Mouse (Mus musculus): ENCODE results near the gene Arhgap31. TPM values are rescaled to one million over a fixed set of nuclear protein-coding genes. Genes with fewer than 3 reads are reported as not detected.

The Arhgap31 gene
- polyA plus RNA-seq, 1 experiment from 2014 or later: 23.9 TPM

- peaks cover 46% of the 10 kb centered on the region for H3K4me1 ChIP-seq (replicated peaks; ENCODE audit: control insufficient read depth, insufficient read depth, low read length)
- ATAC-seq (ENCODE audit: low read depth): peak; percentile 27; the same call in 1 of the 2 replicates
- H3K4me3 ChIP-seq (ENCODE audit: low read length): no peak overlapping the region
- WGBS: 60% methylated on average over 10 of the region's 10 CpGs
- no peaks in the 10 kb centered on the region for H3K36me3 ChIP-seq (ENCODE audit: control insufficient read depth, insufficient read depth, low read length)
- H3K27me3 ChIP-seq (ENCODE audit: control insufficient read depth, insufficient read depth, low read depth, low read length): no peaks in the 10 kb centered on the region
- H3K9me3 ChIP-seq (ENCODE audit: control insufficient read depth, low read length): no peaks in the 10 kb centered on the region
- no peak overlapping the region for H3K4me2 ChIP-seq (ENCODE audit: low read depth, low read length)
- peak overlapping the region; percentile 76 for H3K27ac ChIP-seq (ENCODE audit: low read length)
- no peak overlapping the region for H3K9ac ChIP-seq (ENCODE audit: low read length)
These were observed 61.3 kb downstream of the Arhgap31 start for GRCm38 (mm10) chr16:38651721-38652231.

- Histone ChIP-seq H3K36me3 (ENCODE audit: control insufficient read depth, insufficient read depth, low read length) (no peaks in the 10 kb centered on the region), H3K9ac (ENCODE audit: low read length) (no peak overlapping the region), H3K4me2 (ENCODE audit: low read depth, low read length) (no peak overlapping the region), H3K27ac (ENCODE audit: low read length) (peak overlapping the region; percentile 1), H3K9me3 (ENCODE audit: control insufficient read depth, low read length) (no peaks in the 10 kb centered on the region), H3K27me3 (ENCODE audit: control insufficient read depth, insufficient read depth, low read depth, low read length) (no peaks in the 10 kb centered on the region), H3K4me1 (replicated peaks; ENCODE audit: control insufficient read depth, insufficient read depth, low read length) (peaks cover 46% of the 10 kb centered on the region), H3K4me3 (ENCODE audit: low read length) (no peak overlapping the region)
- 81% methylated on average over 12 of the region's 12 CpGs for WGBS
- ATAC-seq (ENCODE audit: low read depth): no peak
These were observed 61.8 kb downstream of the Arhgap31 start for GRCm38 (mm10) chr16:38651306-38651705.

- Histone ChIP-seq H3K9ac (ENCODE audit: low read length) (peak overlapping the region; percentile 3; the same call in 1 of the 2 replicates), H3K4me2 (ENCODE audit: low read depth, low read length) (peak overlapping the region; percentile 36), H3K4me1 (replicated peaks; ENCODE audit: control insufficient read depth, insufficient read depth, low read length) (peaks cover 41% of the 10 kb centered on the region), H3K4me3 (ENCODE audit: low read length) (no peak overlapping the region), H3K9me3 (ENCODE audit: control insufficient read depth, low read length) (no peaks in the 10 kb centered on the region), H3K27me3 (ENCODE audit: control insufficient read depth, insufficient read depth, low read depth, low read length) (no peaks in the 10 kb centered on the region), H3K27ac (ENCODE audit: low read length) (peak overlapping the region; percentile 94), H3K36me3 (ENCODE audit: control insufficient read depth, insufficient read depth, low read length) (no peaks in the 10 kb centered on the region)
- peak; percentile 26 for ATAC-seq (ENCODE audit: low read depth)
- WGBS: 12% methylated on average over 11 of the region's 11 CpGs
These were observed 63.6 kb downstream of the Arhgap31 start for GRCm38 (mm10) chr16:38649431-38649827.

GRCm38 (mm10) chr16:38648783-38649430 lies 64.2 kb downstream of the Arhgap31 start:
- no peaks in the 10 kb centered on the region for H3K27me3 ChIP-seq (ENCODE audit: control insufficient read depth, insufficient read depth, low read depth, low read length)
- WGBS: 42% methylated on average over 9 of the region's 9 CpGs
- peak; percentile 75 for ATAC-seq (ENCODE audit: low read depth)
- peak overlapping the region; percentile 12; the same call in 1 of the 2 replicates for H3K9ac ChIP-seq (ENCODE audit: low read length)
- H3K27ac ChIP-seq (ENCODE audit: low read length): peak overlapping the region; percentile 94
- peaks cover 36% of the 10 kb centered on the region for H3K4me1 ChIP-seq (replicated peaks; ENCODE audit: control insufficient read depth, insufficient read depth, low read length)
- H3K36me3 ChIP-seq (ENCODE audit: control insufficient read depth, insufficient read depth, low read length): no peaks in the 10 kb centered on the region
- no peak overlapping the region for H3K4me3 ChIP-seq (ENCODE audit: low read length)
- peak overlapping the region; percentile 36 for H3K4me2 ChIP-seq (ENCODE audit: low read depth, low read length)
- no peaks in the 10 kb centered on the region for H3K9me3 ChIP-seq (ENCODE audit: control insufficient read depth, low read length)

- peak overlapping the region; percentile 94 for H3K27ac ChIP-seq (ENCODE audit: low read length)
- no peaks in the 10 kb centered on the region for H3K27me3 ChIP-seq (ENCODE audit: control insufficient read depth, insufficient read depth, low read depth, low read length)
- H3K4me2 ChIP-seq (ENCODE audit: low read depth, low read length): no peak overlapping the region
- WGBS: 61% methylated on average over 5 of the region's 5 CpGs
- H3K4me3 ChIP-seq (ENCODE audit: low read length): no peak overlapping the region
- no peaks in the 10 kb centered on the region for H3K36me3 ChIP-seq (ENCODE audit: control insufficient read depth, insufficient read depth, low read length)
- ATAC-seq (ENCODE audit: low read depth): peak; percentile 81
- no peak overlapping the region for H3K9ac ChIP-seq (ENCODE audit: low read length)
- peaks cover 29% of the 10 kb centered on the region for H3K4me1 ChIP-seq (replicated peaks; ENCODE audit: control insufficient read depth, insufficient read depth, low read length)
- H3K9me3 ChIP-seq (ENCODE audit: control insufficient read depth, low read length): no peaks in the 10 kb centered on the region
These were observed 64.9 kb downstream of the Arhgap31 start for GRCm38 (mm10) chr16:38648155-38648554.

- no peak overlapping the region for H3K9ac ChIP-seq (ENCODE audit: low read length)
- H3K4me3 ChIP-seq (ENCODE audit: low read length): no peak overlapping the region
- no peak overlapping the region for H3K4me2 ChIP-seq (ENCODE audit: low read depth, low read length)
- 63% methylated on average over 2 of the region's 2 CpGs for WGBS
- H3K27ac ChIP-seq (ENCODE audit: low read length): no peak overlapping the region
- H3K4me1 ChIP-seq (replicated peaks; ENCODE audit: control insufficient read depth, insufficient read depth, low read length): peaks cover 10% of the 10 kb centered on the region
- no peaks in the 10 kb centered on the region for H3K9me3 ChIP-seq (ENCODE audit: control insufficient read depth, low read length)
- no peaks in the 10 kb centered on the region for H3K36me3 ChIP-seq (ENCODE audit: control insufficient read depth, insufficient read depth, low read length)
- no peaks in the 10 kb centered on the region for H3K27me3 ChIP-seq (ENCODE audit: control insufficient read depth, insufficient read depth, low read depth, low read length)
- no peak for ATAC-seq (ENCODE audit: low read depth)
These were observed 68.6 kb downstream of the Arhgap31 start for GRCm38 (mm10) chr16:38644455-38644854.

DNA sequence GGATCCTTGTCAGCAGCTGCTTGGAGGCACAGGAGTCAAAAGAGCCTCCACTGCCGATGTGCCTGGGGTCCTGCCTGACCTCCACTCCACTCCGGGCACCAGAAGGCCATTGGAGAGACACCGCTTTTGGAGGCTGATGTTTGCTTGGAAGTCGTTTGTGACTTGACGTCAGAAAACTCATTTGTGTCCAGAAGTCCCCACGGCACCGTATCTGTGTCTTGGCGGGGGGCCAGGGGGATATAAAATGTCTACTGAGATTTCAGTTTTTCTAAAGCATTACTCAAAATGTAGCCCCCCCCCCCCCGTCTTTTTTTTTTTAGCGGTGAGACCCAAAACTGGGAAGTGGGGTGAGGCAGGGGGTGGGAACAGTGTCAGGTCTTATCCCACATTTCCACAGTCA lies 76.0 kb downstream of the Arhgap31 start:
- no peak for ATAC-seq (ENCODE audit: low read depth)
- H3K36me3 ChIP-seq (ENCODE audit: control insufficient read depth, insufficient read depth, low read length): peaks cover 6% of the 10 kb centered on the region

GRCm38 (mm10) chr16:38636682-38637081 lies 76.4 kb downstream of the Arhgap31 start:
- H3K4me3 ChIP-seq (ENCODE audit: low read length): no peak overlapping the region
- 44% methylated on average over 9 of the region's 9 CpGs for WGBS
- H3K27ac ChIP-seq (ENCODE audit: low read length): peak overlapping the region; percentile 7; the same call in 1 of the 2 replicates
- H3K4me1 ChIP-seq (replicated peaks; ENCODE audit: control insufficient read depth, insufficient read depth, low read length): peaks cover 5% of the 10 kb centered on the region
- H3K4me2 ChIP-seq (ENCODE audit: low read depth, low read length): no peak overlapping the region
- H3K27me3 ChIP-seq (ENCODE audit: control insufficient read depth, insufficient read depth, low read depth, low read length): no peaks in the 10 kb centered on the region
- H3K9me3 ChIP-seq (ENCODE audit: control insufficient read depth, low read length): no peaks in the 10 kb centered on the region
- H3K36me3 ChIP-seq (ENCODE audit: control insufficient read depth, insufficient read depth, low read length): peaks cover 6% of the 10 kb centered on the region
- no peak overlapping the region for H3K9ac ChIP-seq (ENCODE audit: low read length)
- peak; percentile 38; the same call in 1 of the 2 replicates for ATAC-seq (ENCODE audit: low read depth)

More for the DNA sequence above, 76.0 kb downstream of the Arhgap31 start:
- 43% methylated on average over 10 of the region's 10 CpGs for WGBS
- H3K9ac ChIP-seq (ENCODE audit: low read length): no peak overlapping the region
- no peaks in the 10 kb centered on the region for H3K27me3 ChIP-seq (ENCODE audit: control insufficient read depth, insufficient read depth, low read depth, low read length)
- no peak overlapping the region for H3K4me3 ChIP-seq (ENCODE audit: low read length)
- peak overlapping the region; percentile 7; the same call in 1 of the 2 replicates for H3K27ac ChIP-seq (ENCODE audit: low read length)
- peaks cover 5% of the 10 kb centered on the region for H3K4me1 ChIP-seq (replicated peaks; ENCODE audit: control insufficient read depth, insufficient read depth, low read length)
- H3K4me2 ChIP-seq (ENCODE audit: low read depth, low read length): no peak overlapping the region
- H3K9me3 ChIP-seq (ENCODE audit: control insufficient read depth, low read length): no peaks in the 10 kb centered on the region

DNA sequence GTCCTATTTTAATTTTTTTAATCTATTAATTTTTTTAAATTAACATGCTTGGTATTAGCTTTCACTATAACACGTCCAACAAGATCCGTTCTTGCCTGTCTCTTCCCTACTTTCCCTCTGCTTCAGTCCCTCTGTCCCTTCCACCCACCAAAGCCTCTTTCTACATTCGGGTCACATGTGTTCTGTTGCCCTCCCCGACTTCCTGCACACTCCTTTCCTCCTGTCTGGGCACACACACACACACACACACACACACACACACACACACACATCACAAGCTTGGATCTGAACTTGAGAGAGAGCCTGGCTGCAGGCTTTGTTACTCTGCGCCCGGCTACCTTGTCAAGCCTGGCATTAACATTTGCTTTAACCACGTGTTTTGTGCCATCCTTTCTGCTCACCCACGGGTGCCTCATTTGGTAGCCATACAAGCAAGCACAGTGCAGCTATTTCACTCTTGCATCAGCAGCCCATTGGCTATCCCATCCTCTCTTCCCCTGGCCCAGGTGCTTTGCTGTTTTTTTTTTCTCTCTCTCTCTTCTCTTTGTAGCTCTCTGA lies 77.2 kb downstream of the Arhgap31 start:
- no peak overlapping the region for H3K9ac ChIP-seq (ENCODE audit: low read length)
- ATAC-seq (ENCODE audit: low read depth): no peak
- H3K27ac ChIP-seq (ENCODE audit: low read length): no peak overlapping the region
- 57% methylated on average over 8 of the region's 8 CpGs for WGBS
- H3K4me2 ChIP-seq (ENCODE audit: low read depth, low read length): no peak overlapping the region
- H3K27me3 ChIP-seq (ENCODE audit: control insufficient read depth, insufficient read depth, low read depth, low read length): no peaks in the 10 kb centered on the region
- H3K4me1 ChIP-seq (replicated peaks; ENCODE audit: control insufficient read depth, insufficient read depth, low read length): peaks cover 5% of the 10 kb centered on the region
- no peaks in the 10 kb centered on the region for H3K9me3 ChIP-seq (ENCODE audit: control insufficient read depth, low read length)
- H3K4me3 ChIP-seq (ENCODE audit: low read length): no peak overlapping the region
- peaks cover 6% of the 10 kb centered on the region for H3K36me3 ChIP-seq (ENCODE audit: control insufficient read depth, insufficient read depth, low read length)
